8 mouse cellular contexts compared by ENCODE assay signal in genomic region chr7:82119266-82119665, GRCm38 (mm10). TPM values are rescaled to one million over a fixed set of nuclear protein-coding genes. Genes with fewer than 3 reads are reported as not detected.
DNase-seq lines count a peak whose midpoint lies in the region; ATAC-seq and TF ChIP-seq lines count a peak whose summit lies in the region.

No protein-coding gene starts in this region.

- no peak for TF ChIP-seq EP300 in CH12.LX (IDR thresholded peaks at IDR 0.05; ENCODE audit: low read length)

- H3K79me2 ChIP-seq in CH12.LX (replicated peaks; ENCODE audit: control insufficient read depth, extremely low read depth, insufficient read depth, poor library complexity, severe bottlenecking), result no peaks in the 10 kb centered on the region

- H3K9me3 ChIP-seq in CH12.LX (replicated peaks; ENCODE audit: low read length), result no peaks in the 10 kb centered on the region
- no peaks in the 10 kb centered on the region for H3K9me3 ChIP-seq in embryonic facial prominence, embryonic 13.5 days
- H3K9me3 ChIP-seq in lung, embryonic 14.5 days (ENCODE audit: low read depth, low read length), result no peaks in the 10 kb centered on the region

- peaks cover 23% of the 10 kb centered on the region for H3K27me3 ChIP-seq in CH12.LX (replicated peaks)
- H3K27me3 ChIP-seq in embryonic facial prominence, embryonic 13.5 days, result peaks cover 6% of the 10 kb centered on the region; the same call in 1 of the 2 replicates
- no peaks in the 10 kb centered on the region for H3K27me3 ChIP-seq in lung, embryonic 14.5 days (ENCODE audit: insufficient read depth, low read length)

- no peak overlapping the region for H3K4me2 ChIP-seq in CH12.LX (ENCODE audit: insufficient read depth, low read depth, poor library complexity, severe bottlenecking)
- no peak overlapping the region for H3K4me2 ChIP-seq in embryonic facial prominence, embryonic 13.5 days
- no peak overlapping the region for H3K4me2 ChIP-seq in lung, embryonic 14.5 days

- H3K27ac ChIP-seq in CH12.LX (ENCODE audit: insufficient read depth, low read depth), result no peak overlapping the region
- no peak overlapping the region for H3K27ac ChIP-seq in embryonic facial prominence, embryonic 13.5 days
- H3K27ac ChIP-seq in lung, embryonic 14.5 days (ENCODE audit: low read depth), result no peak overlapping the region

- H3K4me1 ChIP-seq in CH12.LX (ENCODE audit: control insufficient read depth in 1 of 2, insufficient read depth in 2 of 2), result no peaks in the 10 kb centered on the region
- H3K4me1 ChIP-seq in embryonic facial prominence, embryonic 13.5 days, result peaks cover 13% of the 10 kb centered on the region; the same call in 1 of the 2 replicates
- no peaks in the 10 kb centered on the region for H3K4me1 ChIP-seq in lung, embryonic 14.5 days (ENCODE audit: insufficient read depth)

- no peaks in the 10 kb centered on the region for H3K36me3 ChIP-seq in CH12.LX (replicated peaks in 1 of 2; ENCODE audit: control insufficient read depth in 1 of 2, insufficient read depth in 1 of 2, low read length in 1 of 2)
- no peaks in the 10 kb centered on the region for H3K36me3 ChIP-seq in embryonic facial prominence, embryonic 13.5 days
- H3K36me3 ChIP-seq in lung, embryonic 14.5 days (ENCODE audit: insufficient read depth), result no peaks in the 10 kb centered on the region

- dilution Hi-C loops in CH12.LX (cut with MboI; ENCODE audit: extremely low pct_ligation_motif_present, extremely low pct_unique_long_range_greater_than_20kb, low sequenced_read_pairs), result no loop called here

- in situ Hi-C loops in CH12.LX (cut with MboI; ENCODE audit: low pct_ligation_motif_present, low pct_unique_long_range_greater_than_20kb, low sequenced_read_pairs), result loop anchor here (25.0 kb wide), 2 partner anchors 157 to 332 kb away; partner anchors contain the start of gene 3110040N11Rik

- TF ChIP-seq RAD21 in CH12.LX (IDR thresholded peaks at IDR 0.05; ENCODE audit: low read depth, low read length), result peak; percentile 90

- 0 out of 2 replicates have a peak, but pooled peaks have one; percentile 20 for ATAC-seq in embryonic facial prominence, embryonic 13.5 days (ENCODE audit: insufficient number of reproducible peaks, insufficient read depth, low FRiP score, low TSS enrichment, low read depth)
- ATAC-seq in lung, embryonic 14.5 days (ENCODE audit: insufficient read depth), result peak; percentile 52; the same call in 1 of the 2 replicates

- WGBS in embryonic facial prominence, embryonic 13.5 days, result 8% methylated on average over 2 of the region's 2 CpGs
- WGBS in lung, embryonic 14.5 days, result 6% methylated on average over 2 of the region's 2 CpGs

- peak; percentile 45 to 85; a peak in 3 of 4 replicates for TF ChIP-seq CTCF in CH12.LX (conservative IDR thresholded peaks at IDR 0.05 in 1 of 2, IDR thresholded peaks at IDR 0.05 in 1 of 2; ENCODE audit: low read depth in 2 of 2, low read length in 2 of 2)
- TF ChIP-seq CTCF in lung, embryonic 14.5 days (IDR thresholded peaks at IDR 0.05; ENCODE audit: low read depth), result peak; percentile 89

- no peak for TF ChIP-seq POLR2A in CH12.LX (IDR thresholded peaks at IDR 0.05; ENCODE audit: low read depth, low read length)

- H3K4me3 ChIP-seq in CH12.LX (replicated peaks in 1 of 3; ENCODE audit: low read depth in 2 of 3, low read length in 2 of 3, poor library complexity in 1 of 3), result no peak overlapping the region
- H3K4me3 ChIP-seq in embryonic facial prominence, embryonic 13.5 days, result no peak overlapping the region
- H3K4me3 ChIP-seq in lung, embryonic 14.5 days (ENCODE audit: low read depth, low read length), result no peak overlapping the region

- no peak overlapping the region for H3K9ac ChIP-seq in CH12.LX (ENCODE audit: insufficient read depth, low read depth)
- no peak overlapping the region for H3K9ac ChIP-seq in embryonic facial prominence, embryonic 13.5 days
- H3K9ac ChIP-seq in lung, embryonic 14.5 days, result no peak overlapping the region

- DNase-seq in CH12.LX (ENCODE audit: extremely low read depth), result peak; percentile 84
- DNase-seq in adrenal gland, postnatal 36 days, result peak; percentile 69 to 83
- DNase-seq in heart, postnatal 4 days, result peak; percentile 86
- DNase-seq in layer of hippocampus, adult 11-12 months (ENCODE audit: low spot score), result peak; percentile 92
- peak; percentile 96 for DNase-seq in lung, embryonic 14.5 days
- DNase-seq in ovary, postnatal 36 days (ENCODE audit: low spot score), result peak; percentile 43
- peak; percentile 70 for DNase-seq in thymus, postnatal 25 days

TF ChIP-seq in CH12.LX, 34 proteins besides CTCF, POLR2A, EP300 and RAD21:
- peak; percentile 48 for TF ChIP-seq ZC3H11A (IDR thresholded peaks at IDR 0.05; ENCODE audit: low read depth, low read length)
- TF ChIP-seq PAX5 (IDR thresholded peaks at IDR 0.05; ENCODE audit: low read length), result no peak
- peak; percentile 86 for TF ChIP-seq SMC3 (IDR thresholded peaks at IDR 0.05; ENCODE audit: low read depth, low read length)
- no peak for TF ChIP-seq ZKSCAN1 (IDR thresholded peaks at IDR 0.05; ENCODE audit: borderline replicate concordance, low read depth, low read length)

RNA-seq across cellular contexts. Expression of gene Sh3gl3, which starts 54.4 kb away (rescaled TPM):
- total RNA-seq in CH12.LX (2012; rRNA removed), result not detected in 2 replicates
- not detected in 2 replicates for total RNA-seq in CH12.LX (2014; rRNA removed)
- not detected in 2 replicates for polyA plus RNA-seq in CH12.LX (2012; ENCODE audit: insufficient read length, low read depth)
- 1 to 10 TPM; 4.3 to 6.0 TPM for total RNA-seq in adrenal gland, postnatal 36 days (2021)
- polyA plus RNA-seq in embryonic facial prominence, embryonic 13.5 days (2015; fragmentation: Nextera tagmentation; extraction: Ambion mirVana), result 28.7 and 31.3 TPM in 2 replicates
- 1 to 10 TPM; 1.9 to 2.9 TPM for total RNA-seq in heart, postnatal 4 days (2021)
- 3.6 and 3.9 TPM in 2 replicates for polyA plus RNA-seq in lung, embryonic 14.5 days (2014; fragmentation: Nextera tagmentation; extraction: Ambion mirVana)

Comparison
In these comparisons a context has a peak if more than half of its experiments do, and no peak if none do; other contexts are left out.
1. DNase-seq: peak in every context shown above with its lines; median percentile 96 in lung, embryonic 14.5 days; 92 in layer of hippocampus, adult 11-12 months; 86 in heart, postnatal 4 days; 84 in CH12.LX; 76 in adrenal gland, postnatal 36 days; 70 in thymus, postnatal 25 days; 43 in ovary, postnatal 36 days.